Mouse (Mus musculus) myocyte (in vitro differentiated cells): Measurements from ENCODE around the gene Col4a2.

Experiments
- CEBPB ChIP-seq: IDR thresholded peaks from 2 replicates; pipeline ENCODE4 v1.6.1; 2011; ENCODE audit warnings: mild to moderate bottlenecking, moderate library complexity; ENCODE audit not compliant: poor library complexity, insufficient read depth, severe bottlenecking
- E2F4 ChIP-seq: IDR thresholded peaks from one replicate; pipeline ENCODE4 v1.6.1; 2011; ENCODE audit warnings: mild to moderate bottlenecking, control low read depth, moderate library complexity; ENCODE audit not compliant: insufficient read depth
- MAX ChIP-seq: IDR thresholded peaks from one replicate; pipeline ENCODE4 v1.6.1; 2011; ENCODE audit warnings: low read depth, mild to moderate bottlenecking, control low read depth
- MYOD1 ChIP-seq, 3 experiments: IDR thresholded peaks; one replicate each; pipeline ENCODE4 v1.6.1; 2011; ENCODE audit warnings: control low read depth in 2 of 3, low read depth in 2 of 3, mild to moderate bottlenecking in 2 of 3, moderate library complexity in 1 of 3; ENCODE audit not compliant: insufficient read length in 2 of 3, control insufficient read depth in 1 of 3
- MYOG ChIP-seq, 3 experiments: IDR thresholded peaks; one replicate each; pipeline ENCODE4 v1.6.1; 2011; ENCODE audit warnings: control low read depth in 2 of 3, low read depth in 2 of 3, mild to moderate bottlenecking in 2 of 3; ENCODE audit not compliant: insufficient read length in 2 of 3, control insufficient read depth in 1 of 3, insufficient read depth in 1 of 3
- POLR2A ChIP-seq: IDR thresholded peaks from one replicate; pipeline ENCODE4 v1.6.1; 2011; ENCODE audit warnings: low read depth, mild to moderate bottlenecking, control low read depth, moderate library complexity; ENCODE audit not compliant: insufficient read length
- POLR2AphosphoS2 ChIP-seq: IDR thresholded peaks from one replicate; pipeline ENCODE4 v1.6.1; 2011; ENCODE audit warnings: low read depth, control low read depth; ENCODE audit not compliant: insufficient read length
- SRF ChIP-seq: IDR thresholded peaks from one replicate; pipeline ENCODE4 v1.6.1; 2011; ENCODE audit warnings: low read depth; ENCODE audit not compliant: control insufficient read depth, insufficient read length
- USF1 ChIP-seq: IDR thresholded peaks from one replicate; pipeline ENCODE4 v1.6.1; 2011; ENCODE audit warnings: low read depth, mild to moderate bottlenecking, control low read depth, moderate library complexity

- no peak for TF ChIP-seq POLR2A
- no peak for TF ChIP-seq MYOG (IDR thresholded peaks at IDR 0.05; ENCODE audit: control insufficient read depth in 1 of 3, insufficient read depth in 1 of 3, insufficient read length in 2 of 3, low read depth in 2 of 3)
- TF ChIP-seq MAX: no peak
- no peak for TF ChIP-seq E2F4
- no peak for TF ChIP-seq MYOD1 (IDR thresholded peaks at IDR 0.05; ENCODE audit: control insufficient read depth in 1 of 3, insufficient read length in 2 of 3, low read depth in 2 of 3)
- TF ChIP-seq POLR2AphosphoS2: no peak
- TF ChIP-seq CEBPB: no peak
- TF ChIP-seq SRF: no peak
- TF ChIP-seq USF1: no peak
Measured at GRCm38 (mm10) chr8:11333746-11334145, 21.1 kb downstream of the Col4a2 start.
